Mouse (Mus musculus): ENCODE results near the gene Farp1. TPM values are rescaled to one million over a fixed set of nuclear protein-coding genes. Genes with fewer than 3 reads are reported as not detected.
A peak's percentile ranks its signal among the peaks of the same experiment; 100 is the strongest.

Farp1 gene
- polyA plus RNA-seq, 1 experiment = 44.4 TPM

GRCm38 (mm10) chr14:121270490-121270889 is 235.5 kb downstream of the Farp1 start:
- no peak for DNase-seq
- WGBS = 20% methylated on average over 6 of the region's 6 CpGs
- H3K27ac ChIP-seq (ENCODE audit: insufficient read depth, low read length) = no peak overlapping the region

GRCm38 (mm10) chr14:121274985-121275384 is 240.0 kb downstream of the Farp1 start:
- no peaks in the 10 kb centered on the region; the same call in 1 of the 2 replicates for H3K4me1 ChIP-seq (ENCODE audit: control insufficient read depth, insufficient read depth, low read length)
- no peak for TF ChIP-seq POLR2A (IDR thresholded peaks at IDR 0.05; ENCODE audit: borderline replicate concordance, insufficient read depth, low read length)
- TF ChIP-seq CTCF (IDR thresholded peaks at IDR 0.05; ENCODE audit: borderline replicate concordance, insufficient read depth, low read depth, low read length) = no peak
- DNase-seq = peak in 1 of 2 experiments; percentile 15
- no peaks in the 10 kb centered on the region for H3K27me3 ChIP-seq (ENCODE audit: control insufficient read depth, insufficient read depth, low read length)
- no peak overlapping the region for H3K4me3 ChIP-seq (replicated peaks; ENCODE audit: insufficient read depth, low read depth, low read length)
- 66% methylated on average over 12 of the region's 12 CpGs for WGBS
- H3K27ac ChIP-seq (ENCODE audit: insufficient read depth, low read length) = no peak overlapping the region

More at GRCm38 (mm10) chr14:121270490-121270889, 235.5 kb downstream of the Farp1 start:
- H3K27me3 ChIP-seq (ENCODE audit: control insufficient read depth, insufficient read depth, low read length) = no peaks in the 10 kb centered on the region
- H3K4me3 ChIP-seq (replicated peaks; ENCODE audit: insufficient read depth, low read depth, low read length) = no peak overlapping the region
- TF ChIP-seq CTCF (IDR thresholded peaks at IDR 0.05; ENCODE audit: borderline replicate concordance, insufficient read depth, low read depth, low read length) = no peak
- no peak for TF ChIP-seq POLR2A (IDR thresholded peaks at IDR 0.05; ENCODE audit: borderline replicate concordance, insufficient read depth, low read length)
- H3K4me1 ChIP-seq (ENCODE audit: control insufficient read depth, insufficient read depth, low read length) = no peaks in the 10 kb centered on the region

- Histone ChIP-seq H3K27ac (ENCODE audit: insufficient read depth, low read length) (no peak overlapping the region), H3K4me1 (ENCODE audit: control insufficient read depth, insufficient read depth, low read length) (no peaks in the 10 kb centered on the region; the same call in 1 of the 2 replicates), H3K4me3 (replicated peaks; ENCODE audit: insufficient read depth, low read depth, low read length) (no peak overlapping the region), H3K27me3 (ENCODE audit: control insufficient read depth, insufficient read depth, low read length) (no peaks in the 10 kb centered on the region)
- TF ChIP-seq POLR2A (IDR thresholded peaks at IDR 0.05; ENCODE audit: borderline replicate concordance, insufficient read depth, low read length) (no peak), CTCF (IDR thresholded peaks at IDR 0.05; ENCODE audit: borderline replicate concordance, insufficient read depth, low read depth, low read length) (no peak)
- peak in 1 of 2 experiments; percentile 33 for DNase-seq
- WGBS = 40% methylated on average over 10 of the region's 10 CpGs
Observed at GRCm38 (mm10) chr14:121276016-121276415, 241.0 kb downstream of the Farp1 start.

- H3K4me1 ChIP-seq (ENCODE audit: control insufficient read depth, insufficient read depth, low read length) = no peaks in the 10 kb centered on the region; the same call in 1 of the 2 replicates
Observed at GRCm38 (mm10) chr14:121279106-121279505, 244.1 kb downstream of the Farp1 start.

GRCm38 (mm10) chr14:121280601-121281335 is 245.8 kb downstream of the Farp1 start:
- H3K4me3 ChIP-seq (replicated peaks; ENCODE audit: insufficient read depth, low read depth, low read length) = no peak overlapping the region
- WGBS = 59% methylated on average over 16 of the region's 16 CpGs
- TF ChIP-seq CTCF (IDR thresholded peaks at IDR 0.05; ENCODE audit: borderline replicate concordance, insufficient read depth, low read depth, low read length) (no peak), POLR2A (IDR thresholded peaks at IDR 0.05; ENCODE audit: borderline replicate concordance, insufficient read depth, low read length) (no peak)
- no peak for DNase-seq
- peaks cover 4% of the 10 kb centered on the region for H3K4me1 ChIP-seq (ENCODE audit: control insufficient read depth, insufficient read depth, low read length)
- no peaks in the 10 kb centered on the region for H3K27me3 ChIP-seq (ENCODE audit: control insufficient read depth, insufficient read depth, low read length)
- no peak overlapping the region for H3K27ac ChIP-seq (ENCODE audit: insufficient read depth, low read length)

More at GRCm38 (mm10) chr14:121279106-121279505, 244.1 kb downstream of the Farp1 start:
- Histone ChIP-seq H3K27me3 (ENCODE audit: control insufficient read depth, insufficient read depth, low read length) (no peaks in the 10 kb centered on the region), H3K4me3 (replicated peaks; ENCODE audit: insufficient read depth, low read depth, low read length) (no peak overlapping the region), H3K27ac (ENCODE audit: insufficient read depth, low read length) (no peak overlapping the region)
- no peak for TF ChIP-seq POLR2A (IDR thresholded peaks at IDR 0.05; ENCODE audit: borderline replicate concordance, insufficient read depth, low read length)
- TF ChIP-seq CTCF (IDR thresholded peaks at IDR 0.05; ENCODE audit: borderline replicate concordance, insufficient read depth, low read depth, low read length) = peak; percentile 90
- WGBS = 23% methylated on average over 6 of the region's 6 CpGs
- peak; percentile 64 to 81 for DNase-seq

- peaks cover 4% of the 10 kb centered on the region for H3K4me1 ChIP-seq (ENCODE audit: control insufficient read depth, insufficient read depth, low read length)
- DNase-seq = no peak
Observed at GRCm38 (mm10) chr14:121281336-121281710, 246.3 kb downstream of the Farp1 start.

GRCm38 (mm10) chr14:121285379-121286120 is 250.6 kb downstream of the Farp1 start:
- 93% methylated on average over 14 of the region's 14 CpGs for WGBS
- H3K27ac ChIP-seq (ENCODE audit: insufficient read depth, low read length) = no peak overlapping the region
- H3K27me3 ChIP-seq (ENCODE audit: control insufficient read depth, insufficient read depth, low read length) = no peaks in the 10 kb centered on the region
- peaks cover 4% of the 10 kb centered on the region; the same call in 1 of the 2 replicates for H3K4me1 ChIP-seq (ENCODE audit: control insufficient read depth, insufficient read depth, low read length)
- DNase-seq = no peak
- TF ChIP-seq CTCF (IDR thresholded peaks at IDR 0.05; ENCODE audit: borderline replicate concordance, insufficient read depth, low read depth, low read length) (peak; percentile 17; the same call in 1 of the 2 replicates), POLR2A (IDR thresholded peaks at IDR 0.05; ENCODE audit: borderline replicate concordance, insufficient read depth, low read length) (no peak)
- H3K4me3 ChIP-seq (replicated peaks; ENCODE audit: insufficient read depth, low read depth, low read length) = no peak overlapping the region

More at GRCm38 (mm10) chr14:121281336-121281710, 246.3 kb downstream of the Farp1 start:
- Histone ChIP-seq H3K27ac (ENCODE audit: insufficient read depth, low read length) (no peak overlapping the region), H3K27me3 (ENCODE audit: control insufficient read depth, insufficient read depth, low read length) (no peaks in the 10 kb centered on the region), H3K4me3 (replicated peaks; ENCODE audit: insufficient read depth, low read depth, low read length) (no peak overlapping the region)
- TF ChIP-seq CTCF (IDR thresholded peaks at IDR 0.05; ENCODE audit: borderline replicate concordance, insufficient read depth, low read depth, low read length) = no peak
- TF ChIP-seq POLR2A (IDR thresholded peaks at IDR 0.05; ENCODE audit: borderline replicate concordance, insufficient read depth, low read length) = no peak
